Mouse (Mus musculus) Muller cell, postnatal 12 days (primary cell): Measurements from ENCODE around the gene Smad1.
"Not testable (repeated sequence)": the region's sequence is repeated elsewhere in the genome, so short reads cannot be mapped to it uniquely, and the experiment has no call there.

Source experiments
- DNase-seq: peaks from one replicate; pipeline ENCODE4 v3.0.0-alpha.2; 2015; ENCODE audit errors: inconsistent ontology term

The Smad1 gene

GRCm38 (mm10) chr8:79398994-79399650 is at the start of gene Smad1:
Gene Smad1 (minus strand): TSS chr8:79399518.
- DNase-seq: peak; percentile 96

- DNase-seq: no peak
Observed at GRCm38 (mm10) chr8:79447260-79447853, 48.0 kb upstream of the Smad1 start.

GRCm38 (mm10) chr8:79443460-79444098 is 44.3 kb upstream of the Smad1 start:
- no peak for DNase-seq

GRCm38 (mm10) chr8:79433953-79434500 is 34.7 kb upstream of the Smad1 start:
- DNase-seq: peak; percentile 66

GRCm38 (mm10) chr8:79414907-79415306 is 15.6 kb upstream of the Smad1 start:
- no peak for DNase-seq

- no peak for DNase-seq
Observed at GRCm38 (mm10) chr8:79410501-79410900, 11.2 kb upstream of the Smad1 start.

GRCm38 (mm10) chr8:79407356-79407755 is 8.0 kb upstream of the Smad1 start:
- DNase-seq: not testable (repeated sequence)

- DNase-seq: no peak
Observed at GRCm38 (mm10) chr8:79404895-79405557, 5.7 kb upstream of the Smad1 start.

GRCm38 (mm10) chr8:79400671-79401070 is 1.4 kb upstream of the Smad1 start:
- DNase-seq: no peak

- peak; percentile 68 for DNase-seq
Observed at GRCm38 (mm10) chr8:79398251-79398981, 902 bp downstream of the Smad1 start.

GRCm38 (mm10) chr8:79397705-79398250 is 1.5 kb downstream of the Smad1 start:
- peak; percentile 57 for DNase-seq

- no peak for DNase-seq
Observed at GRCm38 (mm10) chr8:79396911-79397310, 2.4 kb downstream of the Smad1 start.

- no peak for DNase-seq
Observed at GRCm38 (mm10) chr8:79394009-79394408, 5.3 kb downstream of the Smad1 start.

- no peak for DNase-seq
Observed at GRCm38 (mm10) chr8:79393215-79393614, 6.1 kb downstream of the Smad1 start.

- DNase-seq: no peak
Observed at GRCm38 (mm10) chr8:79392649-79393048, 6.7 kb downstream of the Smad1 start.

GRCm38 (mm10) chr8:79391454-79391853 is 7.9 kb downstream of the Smad1 start:
- DNase-seq: no peak

- DNase-seq: no peak
Observed at GRCm38 (mm10) chr8:79389074-79389786, 10.1 kb downstream of the Smad1 start.

GRCm38 (mm10) chr8:79386831-79387230 is 12.5 kb downstream of the Smad1 start:
- no peak for DNase-seq

GRCm38 (mm10) chr8:79386358-79386757 is 13.0 kb downstream of the Smad1 start:
- DNase-seq: no peak
